Mouse (Mus musculus): ENCODE measurements at regions not wholly inside any gene's neighbourhood (a gene's known extent, or its start where the extent isn't known, plus 50 kb on each side); places are given as distances from the start of the nearest gene placed in this dataset.

GRCm38 (mm10) chr12:8847227-8847857 is 74.1 kb upstream of the Laptm4a start:
- no peak for TF ChIP-seq POLR2A (IDR thresholded peaks at IDR 0.05; ENCODE audit: extremely low read depth, insufficient read depth, low read length)
- no peak for TF ChIP-seq CTCF (IDR thresholded peaks at IDR 0.05; ENCODE audit: low read depth, low read length)

All from liver, adult 2 months (tissue).